Mouse (Mus musculus): Measurements from ENCODE around the gene Abcc6. TPM values are rescaled to one million over a fixed set of nuclear protein-coding genes. Genes with fewer than 3 reads are reported as not detected.

The Abcc6 gene
- polyA plus RNA-seq, 1 experiment from 2014 or later = 10.8 TPM

DNA sequence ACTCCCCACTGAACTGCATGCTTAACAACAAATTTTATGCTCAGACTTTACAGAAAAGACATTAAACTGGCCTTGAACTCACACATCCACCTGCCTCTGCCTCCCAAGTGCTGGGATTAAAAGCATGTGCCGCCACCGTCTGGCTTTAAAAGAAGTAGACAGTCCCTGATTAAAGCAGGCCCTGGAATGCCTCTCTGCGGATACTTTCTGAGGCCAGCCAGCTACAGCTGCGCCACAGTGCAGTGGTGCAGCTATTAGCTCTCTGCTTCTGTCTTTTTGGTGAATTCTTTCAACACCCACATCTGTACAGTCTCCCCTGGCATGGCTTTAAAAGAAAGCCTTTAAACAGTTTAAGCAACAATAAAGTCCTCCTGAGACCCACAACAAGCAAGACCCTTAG, 8.2 kb downstream of the Abcc6 start:
- DNase-seq (no peak), ATAC-seq (no peak)
- Histone ChIP-seq H3K4me2 (ENCODE audit: low read depth, low read length) (no peak overlapping the region), H3K9me3 (ENCODE audit: low read length) (no peaks in the 10 kb centered on the region), H3K27ac (ENCODE audit: low read depth) (no peak overlapping the region), H3K36me3 (replicated peaks; ENCODE audit: insufficient read depth, low read length) (0 out of 2 replicates have a peak, but pooled peaks cover 2% of the 10 kb centered on the region), H3K9ac (replicated peaks) (no peak overlapping the region), H3K27me3 (ENCODE audit: insufficient read depth, low read length) (no peaks in the 10 kb centered on the region), H3K4me1 (ENCODE audit: insufficient read depth) (no peaks in the 10 kb centered on the region), H3K4me3 (ENCODE audit: low read depth, low read length) (no peak overlapping the region)
- 76% methylated on average over 4 of the region's 4 CpGs for WGBS (ENCODE audit: insufficient replicate concordance)
- TF ChIP-seq EP300 (IDR thresholded peaks at IDR 0.05; ENCODE audit: low read depth) (no peak), CTCF (IDR thresholded peaks at IDR 0.05; ENCODE audit: low read depth) (no peak)

DNA sequence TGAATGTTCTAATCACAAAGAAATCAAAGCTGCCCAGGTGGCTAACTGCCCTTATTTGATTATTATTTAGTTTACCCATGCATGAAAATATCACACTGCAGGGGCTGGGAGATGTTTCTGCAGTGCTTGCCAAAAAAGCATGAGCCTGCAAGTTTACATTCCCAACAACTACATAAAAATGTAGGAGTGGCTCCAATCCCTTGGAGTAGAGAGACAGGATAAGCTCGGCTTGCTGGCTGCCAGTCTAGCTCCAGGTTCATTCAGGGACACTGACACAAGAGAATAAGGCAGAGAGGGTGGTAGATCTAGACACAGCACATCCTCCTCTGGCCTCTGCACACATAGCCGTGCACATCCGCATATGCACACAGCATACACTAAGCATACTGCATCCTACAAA, 10.5 kb downstream of the Abcc6 start:
- DNase-seq (no peak), ATAC-seq (no peak)
- no peaks in the 10 kb centered on the region for H3K27me3 ChIP-seq (ENCODE audit: insufficient read depth, low read length)
- H3K27ac ChIP-seq (ENCODE audit: low read depth) = no peak overlapping the region
- H3K36me3 ChIP-seq (replicated peaks; ENCODE audit: insufficient read depth, low read length) = no peaks in the 10 kb centered on the region
- 68% methylated on average over 3 of the region's 3 CpGs for WGBS (ENCODE audit: insufficient replicate concordance)
- H3K9ac ChIP-seq (replicated peaks) = no peak overlapping the region
- H3K4me3 ChIP-seq (ENCODE audit: low read depth, low read length) = no peak overlapping the region
- H3K4me2 ChIP-seq (ENCODE audit: low read depth, low read length) = no peak overlapping the region
- no peak for TF ChIP-seq CTCF (IDR thresholded peaks at IDR 0.05; ENCODE audit: low read depth)
- no peak for TF ChIP-seq EP300 (IDR thresholded peaks at IDR 0.05; ENCODE audit: low read depth)
- no peaks in the 10 kb centered on the region for H3K9me3 ChIP-seq (ENCODE audit: low read length)
- no peaks in the 10 kb centered on the region for H3K4me1 ChIP-seq (ENCODE audit: insufficient read depth)

DNA sequence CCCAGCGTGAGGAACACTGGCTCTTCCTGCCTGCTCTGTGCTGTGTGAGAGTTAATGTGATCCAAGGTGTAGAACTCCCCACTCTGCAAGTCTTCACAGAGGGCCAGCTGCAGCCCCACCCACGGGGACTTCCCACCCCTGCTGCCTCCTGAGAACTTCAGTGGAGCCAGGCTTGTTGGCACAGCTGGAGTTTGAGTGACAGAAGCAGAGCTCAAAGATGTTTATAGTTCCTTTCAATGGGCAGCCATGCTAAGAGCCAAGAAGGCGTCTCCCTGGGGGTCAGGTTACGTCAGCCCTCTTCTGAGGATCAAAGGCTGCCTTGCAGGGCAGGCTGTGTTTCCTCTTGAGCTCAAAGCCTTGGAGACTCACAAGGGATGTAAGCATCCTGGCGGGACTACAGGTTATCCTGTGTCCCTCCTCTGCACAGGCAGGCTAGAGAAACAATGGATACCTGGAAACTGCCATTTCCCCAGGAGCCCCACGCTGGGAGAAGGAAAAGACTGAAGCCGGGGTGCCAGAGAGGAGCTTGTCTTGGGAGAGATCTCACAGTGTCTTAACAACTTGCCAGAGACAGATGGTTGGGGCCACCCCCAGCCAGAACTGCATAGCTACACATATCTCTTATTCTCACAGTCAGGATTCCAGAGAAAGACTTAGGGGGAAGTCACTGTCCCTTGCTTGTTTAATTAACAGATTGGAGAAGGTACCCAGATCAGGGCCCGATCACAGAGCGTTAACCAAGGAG, 16.7 kb downstream of the Abcc6 start:
- no peak overlapping the region for H3K4me3 ChIP-seq (ENCODE audit: low read depth, low read length)
- WGBS (ENCODE audit: insufficient replicate concordance) = 47% methylated on average over 9 of the region's 9 CpGs
- no peak overlapping the region for H3K9ac ChIP-seq (replicated peaks)
- H3K9me3 ChIP-seq (ENCODE audit: low read length) = no peaks in the 10 kb centered on the region
- no peaks in the 10 kb centered on the region for H3K4me1 ChIP-seq (ENCODE audit: insufficient read depth)
- no peak overlapping the region for H3K4me2 ChIP-seq (ENCODE audit: low read depth, low read length)
- no peaks in the 10 kb centered on the region for H3K27me3 ChIP-seq (ENCODE audit: insufficient read depth, low read length)
- no peak overlapping the region for H3K27ac ChIP-seq (ENCODE audit: low read depth)
- ATAC-seq = no peak
- TF ChIP-seq CTCF (IDR thresholded peaks at IDR 0.05; ENCODE audit: low read depth) (no peak), EP300 (IDR thresholded peaks at IDR 0.05; ENCODE audit: low read depth) (no peak)
- H3K36me3 ChIP-seq (replicated peaks; ENCODE audit: insufficient read depth, low read length) = peaks cover 2% of the 10 kb centered on the region; the same call in 1 of the 2 replicates
- DNase-seq = no peak

DNA sequence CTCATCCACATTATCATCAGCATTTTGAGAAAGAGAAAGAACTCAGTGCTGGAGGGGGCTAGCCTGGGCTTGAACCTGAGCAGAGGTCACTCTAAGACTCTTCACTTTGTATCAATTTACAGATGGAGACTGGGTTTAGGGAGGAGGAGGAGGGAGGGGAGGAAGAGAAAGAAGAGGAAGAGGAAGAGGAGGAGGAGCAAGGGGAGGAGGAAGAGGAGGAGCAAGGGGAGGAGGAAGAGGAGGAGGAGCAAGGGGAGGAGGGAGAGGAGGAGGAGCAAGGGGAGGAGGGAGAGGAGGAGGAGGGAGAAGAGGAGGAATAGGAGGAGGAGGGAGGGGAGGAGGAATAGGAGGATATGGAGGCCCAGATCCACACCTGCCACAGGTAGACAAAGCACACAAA, 18.0 kb downstream of the Abcc6 start:
- H3K4me3 ChIP-seq (ENCODE audit: low read depth, low read length) = no peak overlapping the region
- no peaks in the 10 kb centered on the region for H3K27me3 ChIP-seq (ENCODE audit: insufficient read depth, low read length)
- H3K36me3 ChIP-seq (replicated peaks; ENCODE audit: insufficient read depth, low read length) = peaks cover 2% of the 10 kb centered on the region; the same call in 1 of the 2 replicates
- no peak for TF ChIP-seq CTCF (IDR thresholded peaks at IDR 0.05; ENCODE audit: low read depth)
- TF ChIP-seq EP300 (IDR thresholded peaks at IDR 0.05; ENCODE audit: low read depth) = no peak
- H3K4me2 ChIP-seq (ENCODE audit: low read depth, low read length) = no peak overlapping the region
- ATAC-seq = no peak
- H3K4me1 ChIP-seq (ENCODE audit: insufficient read depth) = no peaks in the 10 kb centered on the region
- no peak overlapping the region for H3K9ac ChIP-seq (replicated peaks)
- H3K27ac ChIP-seq (ENCODE audit: low read depth) = no peak overlapping the region
- DNase-seq = no peak
- no peaks in the 10 kb centered on the region for H3K9me3 ChIP-seq (ENCODE audit: low read length)

DNA sequence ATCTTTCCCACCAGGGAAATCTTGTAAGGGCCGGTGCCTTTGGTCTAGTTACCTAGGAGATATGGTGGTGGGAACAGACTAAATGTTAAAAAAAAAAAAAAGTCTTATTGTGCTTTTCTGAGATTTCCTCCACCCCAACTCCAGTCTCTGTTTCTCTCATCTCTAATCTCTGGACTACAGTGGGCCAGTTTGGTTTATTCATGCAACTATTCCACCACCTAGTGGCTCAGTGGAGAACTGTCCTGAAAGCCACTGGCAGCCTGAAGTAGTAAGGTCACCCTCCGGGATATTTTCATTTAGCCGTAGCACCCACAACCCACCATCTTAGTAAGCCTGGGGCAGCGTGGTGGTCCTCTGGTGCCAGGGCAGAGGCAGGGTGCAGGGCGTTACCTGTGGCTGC, 20.5 kb downstream of the Abcc6 start:
- H3K4me3 ChIP-seq (ENCODE audit: low read depth, low read length) = no peak overlapping the region

DNA sequence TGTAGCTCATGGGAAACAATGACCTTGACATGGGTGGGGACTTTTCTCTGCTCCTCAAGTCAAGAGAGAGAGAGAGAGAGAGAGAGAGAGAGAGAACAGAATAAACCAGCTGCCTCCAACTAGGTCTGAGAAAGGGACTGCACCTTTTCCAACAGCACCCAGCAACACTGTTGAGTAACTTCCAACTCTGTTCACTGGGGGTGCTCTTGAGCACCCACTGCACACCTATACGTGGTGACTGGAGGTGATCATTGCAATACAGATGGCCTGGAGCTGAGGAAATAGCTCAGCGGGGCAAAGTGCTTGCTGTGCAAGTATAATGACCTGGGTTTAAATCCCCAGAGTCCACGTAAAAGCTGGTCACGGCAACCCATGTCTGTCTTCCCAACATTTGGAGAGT, 27.4 kb downstream of the Abcc6 start:
- no peak overlapping the region for H3K4me3 ChIP-seq (ENCODE audit: low read depth, low read length)
- no peak for DNase-seq
- no peak overlapping the region for H3K9ac ChIP-seq (replicated peaks)
- H3K4me1 ChIP-seq (ENCODE audit: insufficient read depth) = no peaks in the 10 kb centered on the region
- no peak overlapping the region for H3K4me2 ChIP-seq (ENCODE audit: low read depth, low read length)
- WGBS (ENCODE audit: insufficient replicate concordance) = 59% methylated on average over 4 of the region's 4 CpGs
- peak; percentile 49; the same call in 1 of the 2 replicates for ATAC-seq
- no peak for TF ChIP-seq EP300 (IDR thresholded peaks at IDR 0.05; ENCODE audit: low read depth)
- TF ChIP-seq CTCF (IDR thresholded peaks at IDR 0.05; ENCODE audit: low read depth) = peak; percentile 31; the same call in 1 of the 2 replicates
- H3K27ac ChIP-seq (ENCODE audit: low read depth) = no peak overlapping the region
- H3K36me3 ChIP-seq (replicated peaks; ENCODE audit: insufficient read depth, low read length) = peaks cover 13% of the 10 kb centered on the region; the same call in 1 of the 2 replicates
- no peaks in the 10 kb centered on the region for H3K9me3 ChIP-seq (ENCODE audit: low read length)
- no peaks in the 10 kb centered on the region for H3K27me3 ChIP-seq (ENCODE audit: insufficient read depth, low read length)

More for the DNA sequence above, 20.5 kb downstream of the Abcc6 start:
- H3K27me3 ChIP-seq (ENCODE audit: insufficient read depth, low read length) = no peaks in the 10 kb centered on the region
- peaks cover 2% of the 10 kb centered on the region; the same call in 1 of the 2 replicates for H3K36me3 ChIP-seq (replicated peaks; ENCODE audit: insufficient read depth, low read length)
- 19% methylated on average over 5 of the region's 5 CpGs for WGBS (ENCODE audit: insufficient replicate concordance)
- no peaks in the 10 kb centered on the region for H3K9me3 ChIP-seq (ENCODE audit: low read length)
- H3K4me1 ChIP-seq (ENCODE audit: insufficient read depth) = no peaks in the 10 kb centered on the region
- no peak for TF ChIP-seq EP300 (IDR thresholded peaks at IDR 0.05; ENCODE audit: low read depth)
- TF ChIP-seq CTCF (IDR thresholded peaks at IDR 0.05; ENCODE audit: low read depth) = peak; percentile 80
- H3K27ac ChIP-seq (ENCODE audit: low read depth) = no peak overlapping the region
- H3K4me2 ChIP-seq (ENCODE audit: low read depth, low read length) = no peak overlapping the region
- H3K9ac ChIP-seq (replicated peaks) = no peak overlapping the region
- no peak for ATAC-seq
- DNase-seq = peak; percentile 57
